18 mouse cellular contexts compared by ENCODE assay signal in the genomic region with DNA sequence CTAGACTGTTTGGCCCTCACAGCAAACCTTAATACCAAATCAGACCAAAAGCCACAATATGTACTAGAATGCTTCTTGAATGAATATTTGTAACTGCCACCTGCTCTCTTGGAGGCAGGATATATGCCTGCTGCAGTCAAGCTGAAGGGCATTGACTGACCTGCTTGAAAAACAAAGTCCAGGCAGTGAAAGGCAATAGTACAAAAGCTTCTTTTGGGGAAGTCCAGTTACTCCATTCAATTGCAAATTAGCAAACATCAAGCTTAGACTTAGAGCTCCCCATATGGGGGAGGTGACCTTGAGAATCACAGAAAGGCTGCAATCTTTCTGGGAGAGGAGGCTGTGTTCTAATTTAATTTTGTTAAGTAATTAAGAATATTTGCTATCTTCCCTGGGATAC.
"Had no signal": no experiment of that assay in that cellular context is flagged by ENCODE, and none has a peak within 500 bp of the region (broad histone marks: within the 10 kb centered on the region; RNA-seq: fewer than 3 reads in every experiment).

No protein-coding gene starts in this region.

- H3K36me3 ChIP-seq: midbrain, embryonic 10.5 days; midbrain, embryonic 13.5 days; midbrain, embryonic 15.5 days; neural tube, embryonic 13.5 days; neural tube, embryonic 15.5 days had no signal

- ATAC-seq: midbrain, embryonic 13.5 days; midbrain, embryonic 15.5 days had no signal

- H3K4me1 ChIP-seq: midbrain, embryonic 10.5 days; midbrain, embryonic 13.5 days; midbrain, embryonic 15.5 days; neural tube, embryonic 13.5 days; neural tube, embryonic 15.5 days had no signal

- H3K27ac ChIP-seq: midbrain, embryonic 10.5 days; midbrain, embryonic 13.5 days; midbrain, embryonic 15.5 days; neural tube, embryonic 13.5 days; neural tube, embryonic 15.5 days had no signal

- H3K4me2 ChIP-seq: lung, embryonic 14.5 days; midbrain, embryonic 13.5 days; midbrain, embryonic 15.5 days; neural tube, embryonic 13.5 days; neural tube, embryonic 15.5 days had no signal

- H3K27me3 ChIP-seq: midbrain, embryonic 13.5 days; midbrain, embryonic 15.5 days; neural tube, embryonic 13.5 days; neural tube, embryonic 15.5 days had no signal

- DNase-seq: lung, adult 18-20 months; lung, embryonic 14.5 days; lung, postnatal 10 days; lung, postnatal 4 days; retina, postnatal 1 day; right cerebral cortex, adult 18-20 months; right cerebral cortex, postnatal 25 days; right cerebral cortex, postnatal 4 days; spleen, adult 18-20 months; thymus, adult 2 months; thymus, postnatal 25 days; thymus, postnatal 4 days had no signal

- H3K9ac ChIP-seq: lung, embryonic 14.5 days; midbrain, embryonic 13.5 days; midbrain, embryonic 15.5 days; neural tube, embryonic 13.5 days; neural tube, embryonic 15.5 days had no signal

- H3K4me3 ChIP-seq: midbrain, embryonic 10.5 days; midbrain, embryonic 13.5 days; midbrain, embryonic 15.5 days; myocyte; neural tube, embryonic 13.5 days; neural tube, embryonic 15.5 days had no signal

- H3K9me3 ChIP-seq: midbrain, embryonic 10.5 days; midbrain, embryonic 15.5 days; neural tube, embryonic 13.5 days; neural tube, embryonic 15.5 days had no signal
